Mouse (Mus musculus): ENCODE measurements around the gene Kcnk7. TPM values are rescaled to one million over a fixed set of nuclear protein-coding genes. Genes with fewer than 3 reads are reported as not detected.

The Kcnk7 gene
- polyA plus RNA-seq, 1 experiment from 2014 or later: 0.21 TPM

DNA sequence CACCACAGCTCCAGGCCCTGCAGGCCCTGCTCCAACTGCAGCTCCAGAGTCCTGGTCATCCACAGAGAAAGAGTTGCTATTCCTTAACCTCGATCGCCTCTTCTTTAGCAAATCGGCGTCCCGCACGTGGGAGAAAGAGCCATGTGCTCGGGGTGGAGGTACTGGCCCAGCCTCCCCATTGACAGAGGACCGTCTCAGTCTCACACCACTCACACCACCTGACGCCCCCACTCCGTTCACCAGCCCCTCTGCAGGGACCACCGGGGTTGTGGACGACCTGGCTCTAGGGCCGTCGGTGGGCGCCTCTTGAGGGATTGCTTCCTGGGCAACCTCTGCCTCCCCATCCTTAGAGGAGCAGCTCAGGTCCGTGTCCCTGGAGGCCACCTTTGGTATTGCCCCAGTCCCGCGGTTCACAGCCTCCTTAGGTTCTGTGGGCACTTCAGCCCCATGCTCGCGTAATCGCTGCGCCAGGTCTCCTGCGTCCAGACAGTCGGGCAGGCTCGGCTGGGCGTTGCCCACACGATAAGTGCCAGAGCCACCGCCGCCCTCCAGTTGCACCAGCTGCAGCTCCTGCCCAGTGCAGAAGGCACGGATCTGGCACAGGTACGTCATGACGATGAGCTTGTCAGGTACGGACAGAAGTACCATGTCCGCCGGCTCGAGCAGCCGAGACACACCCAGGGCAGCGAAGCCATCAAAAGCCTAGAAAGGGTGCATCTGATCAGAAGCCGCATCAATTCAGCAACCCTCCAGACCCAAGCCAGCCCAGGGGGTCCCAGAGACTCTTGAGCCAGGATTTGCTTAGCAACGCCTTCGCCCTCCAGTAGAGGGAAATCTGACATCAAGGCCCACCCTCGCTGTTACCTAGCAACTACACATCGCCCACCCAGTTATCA lies 11.9 kb downstream of the Kcnk7 start:
- Histone ChIP-seq H3K9ac (replicated peaks; ENCODE audit: low read length) (peak overlapping the region; percentile 51; the same call in 1 of the 2 replicates), H3K4me1 (ENCODE audit: control insufficient read depth, insufficient read depth, low read length) (peaks cover 15% of the 10 kb centered on the region), H3K4me3 (replicated peaks; ENCODE audit: low read depth, low read length) (peak overlapping the region; percentile 25), H3K36me3 (ENCODE audit: control insufficient read depth, insufficient read depth, low read length) (peaks cover 65% of the 10 kb centered on the region), H3K27ac (replicated peaks; ENCODE audit: low read depth, low read length) (peak overlapping the region; percentile 49; the same call in 1 of the 2 replicates), H3K9me3 (ENCODE audit: control insufficient read depth, low read length) (no peaks in the 10 kb centered on the region), H3K4me2 (ENCODE audit: low read length) (peak overlapping the region; percentile 52), H3K27me3 (ENCODE audit: control insufficient read depth, insufficient read depth, low read length) (no peaks in the 10 kb centered on the region)
- peak; percentile 72 for ATAC-seq (ENCODE audit: low FRiP score, low TSS enrichment)
- DNase-seq: peak; percentile 81
- WGBS: 13% methylated on average over 43 of the region's 43 CpGs

DNA sequence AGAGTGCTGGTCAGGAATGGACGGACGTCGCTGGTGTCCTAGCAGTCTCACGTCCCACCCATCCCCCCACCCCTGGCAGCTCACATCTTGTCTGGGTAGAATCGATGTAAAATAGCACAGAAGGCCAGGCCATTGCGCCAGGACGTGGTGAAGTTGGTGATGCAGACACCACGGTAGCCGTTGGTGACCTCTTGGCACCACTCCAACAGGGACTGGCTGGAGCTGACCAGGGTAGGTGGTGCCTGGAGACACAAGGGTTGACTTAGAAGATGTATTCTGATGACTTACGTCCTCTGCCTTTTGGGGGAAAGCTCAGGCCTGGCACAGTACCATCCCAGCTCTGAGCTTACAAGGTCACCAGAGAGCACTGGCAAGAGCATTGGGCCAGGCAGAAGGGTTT lies 12.8 kb downstream of the Kcnk7 start:
- Histone ChIP-seq H3K4me1 (ENCODE audit: control insufficient read depth, insufficient read depth, low read length) (peaks cover 15% of the 10 kb centered on the region), H3K27ac (replicated peaks; ENCODE audit: low read depth, low read length) (peak overlapping the region; percentile 45; the same call in 1 of the 2 replicates), H3K9ac (replicated peaks; ENCODE audit: low read length) (no peak overlapping the region; the same call in 1 of the 2 replicates), H3K27me3 (ENCODE audit: control insufficient read depth, insufficient read depth, low read length) (no peaks in the 10 kb centered on the region), H3K9me3 (ENCODE audit: control insufficient read depth, low read length) (no peaks in the 10 kb centered on the region), H3K36me3 (ENCODE audit: control insufficient read depth, insufficient read depth, low read length) (peaks cover 72% of the 10 kb centered on the region), H3K4me2 (ENCODE audit: low read length) (no peak overlapping the region; the same call in 1 of the 2 replicates), H3K4me3 (replicated peaks; ENCODE audit: low read depth, low read length) (no peak overlapping the region)
- peak; percentile 14 for DNase-seq
- 42% methylated on average over 10 of the region's 10 CpGs for WGBS
- ATAC-seq (ENCODE audit: low FRiP score, low TSS enrichment): no peak

DNA sequence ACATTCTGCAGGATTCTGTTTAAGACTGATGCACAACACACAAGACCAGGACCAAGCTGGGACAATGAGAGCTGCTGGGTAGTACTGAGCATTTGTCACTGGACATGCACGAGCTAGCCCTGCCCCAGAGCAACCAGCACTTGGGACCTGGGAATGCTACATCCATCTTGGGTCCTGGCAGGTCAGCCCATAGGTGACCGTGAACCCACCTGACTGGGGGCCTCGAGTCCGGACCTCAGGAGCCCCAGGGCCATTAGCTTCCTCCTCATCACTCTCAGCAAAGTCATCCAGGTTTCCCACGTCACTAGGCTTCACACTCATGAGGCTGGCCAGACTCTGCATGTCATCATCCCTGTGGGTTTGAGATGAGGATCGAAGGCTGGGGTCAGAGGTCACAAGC lies 17.1 kb downstream of the Kcnk7 start:
- Histone ChIP-seq H3K9ac (replicated peaks; ENCODE audit: low read length) (no peak overlapping the region), H3K9me3 (ENCODE audit: control insufficient read depth, low read length) (no peaks in the 10 kb centered on the region), H3K27ac (replicated peaks; ENCODE audit: low read depth, low read length) (no peak overlapping the region), H3K4me3 (replicated peaks; ENCODE audit: low read depth, low read length) (no peak overlapping the region), H3K36me3 (ENCODE audit: control insufficient read depth, insufficient read depth, low read length) (peaks cover 76% of the 10 kb centered on the region), H3K4me1 (ENCODE audit: control insufficient read depth, insufficient read depth, low read length) (peaks cover 23% of the 10 kb centered on the region), H3K27me3 (ENCODE audit: control insufficient read depth, insufficient read depth, low read length) (no peaks in the 10 kb centered on the region), H3K4me2 (ENCODE audit: low read length) (no peak overlapping the region)
- no peak for ATAC-seq (ENCODE audit: low FRiP score, low TSS enrichment)
- no peak for DNase-seq
- WGBS: 95% methylated on average over 6 of the region's 6 CpGs

DNA sequence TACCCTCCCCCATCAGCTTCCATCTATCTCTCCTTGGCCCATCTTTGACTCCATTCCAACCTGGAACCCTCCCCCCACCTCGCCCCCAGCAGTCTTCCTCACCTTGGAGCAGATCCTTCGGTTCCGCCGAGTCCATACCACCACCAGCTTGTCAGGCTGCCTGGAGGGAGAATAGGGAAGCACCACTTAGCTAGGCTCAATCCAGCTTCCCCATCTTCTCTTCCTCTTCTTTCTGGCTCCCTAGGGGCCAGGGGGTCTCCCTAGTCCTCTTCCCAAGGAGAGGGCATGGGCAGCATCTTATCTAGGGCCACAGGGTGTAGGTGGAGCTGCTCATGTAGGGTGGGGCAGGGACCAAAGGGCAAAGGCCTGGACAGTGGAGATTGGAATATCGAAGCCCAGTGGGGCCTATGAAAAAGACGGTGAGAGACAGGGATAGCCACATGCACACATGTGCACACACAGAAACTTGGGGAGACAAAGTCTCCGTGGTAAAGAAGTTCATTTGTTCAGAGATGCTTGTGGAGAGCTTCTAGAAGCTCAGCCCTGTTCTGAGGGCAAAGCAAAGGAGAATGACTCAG lies 18.8 kb downstream of the Kcnk7 start:
- 93% methylated on average over 7 of the region's 7 CpGs for WGBS
- DNase-seq: no peak
- H3K4me3 ChIP-seq (replicated peaks; ENCODE audit: low read depth, low read length): no peak overlapping the region
- H3K4me2 ChIP-seq (ENCODE audit: low read length): no peak overlapping the region
- no peak overlapping the region for H3K9ac ChIP-seq (replicated peaks; ENCODE audit: low read length)
- H3K36me3 ChIP-seq (ENCODE audit: control insufficient read depth, insufficient read depth, low read length): peaks cover 76% of the 10 kb centered on the region
- H3K4me1 ChIP-seq (ENCODE audit: control insufficient read depth, insufficient read depth, low read length): peaks cover 27% of the 10 kb centered on the region
- ATAC-seq (ENCODE audit: low FRiP score, low TSS enrichment): no peak
- no peaks in the 10 kb centered on the region for H3K27me3 ChIP-seq (ENCODE audit: control insufficient read depth, insufficient read depth, low read length)
- no peak overlapping the region for H3K27ac ChIP-seq (replicated peaks; ENCODE audit: low read depth, low read length)
- no peaks in the 10 kb centered on the region for H3K9me3 ChIP-seq (ENCODE audit: control insufficient read depth, low read length)

DNA sequence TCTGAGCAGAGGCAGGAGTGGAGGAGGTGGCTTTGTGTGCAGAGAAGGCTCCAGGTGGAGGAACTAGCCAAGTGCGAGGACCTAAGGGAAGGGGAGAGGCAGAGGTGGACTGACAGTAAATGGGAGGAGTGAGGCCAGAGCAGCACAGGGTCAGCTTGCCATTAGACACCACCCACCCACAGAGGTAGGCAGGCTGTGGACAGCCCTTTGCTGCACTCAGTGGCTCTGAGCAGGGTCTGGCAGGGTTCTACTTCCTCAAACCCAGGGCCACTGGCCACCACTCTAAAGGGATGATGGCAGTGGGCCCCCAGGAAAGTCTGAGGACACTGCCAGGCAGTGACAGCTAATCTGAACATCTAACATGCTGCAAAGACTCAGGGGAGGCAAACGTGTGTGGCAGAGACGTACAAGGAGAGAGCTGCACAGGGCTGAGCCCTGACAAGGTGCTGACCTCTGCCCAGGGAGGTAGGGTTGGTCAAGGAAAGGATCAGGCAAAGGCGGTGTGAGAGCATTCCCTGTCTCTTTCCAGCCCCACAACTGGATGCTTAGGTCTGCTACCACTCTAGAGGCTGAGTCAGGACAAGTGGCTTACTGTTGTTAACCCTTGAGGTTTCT lies 19.9 kb downstream of the Kcnk7 start:
- no peak overlapping the region for H3K9ac ChIP-seq (replicated peaks; ENCODE audit: low read length)
- H3K4me2 ChIP-seq (ENCODE audit: low read length): no peak overlapping the region
- H3K4me1 ChIP-seq (ENCODE audit: control insufficient read depth, insufficient read depth, low read length): peaks cover 34% of the 10 kb centered on the region
- 72% methylated on average over 4 of the region's 4 CpGs for WGBS
- H3K4me3 ChIP-seq (replicated peaks; ENCODE audit: low read depth, low read length): no peak overlapping the region
- H3K9me3 ChIP-seq (ENCODE audit: control insufficient read depth, low read length): no peaks in the 10 kb centered on the region
- no peaks in the 10 kb centered on the region for H3K27me3 ChIP-seq (ENCODE audit: control insufficient read depth, insufficient read depth, low read length)
- H3K27ac ChIP-seq (replicated peaks; ENCODE audit: low read depth, low read length): no peak overlapping the region
- ATAC-seq (ENCODE audit: low FRiP score, low TSS enrichment): no peak
- no peak for DNase-seq
- H3K36me3 ChIP-seq (ENCODE audit: control insufficient read depth, insufficient read depth, low read length): peaks cover 65% of the 10 kb centered on the region

DNA sequence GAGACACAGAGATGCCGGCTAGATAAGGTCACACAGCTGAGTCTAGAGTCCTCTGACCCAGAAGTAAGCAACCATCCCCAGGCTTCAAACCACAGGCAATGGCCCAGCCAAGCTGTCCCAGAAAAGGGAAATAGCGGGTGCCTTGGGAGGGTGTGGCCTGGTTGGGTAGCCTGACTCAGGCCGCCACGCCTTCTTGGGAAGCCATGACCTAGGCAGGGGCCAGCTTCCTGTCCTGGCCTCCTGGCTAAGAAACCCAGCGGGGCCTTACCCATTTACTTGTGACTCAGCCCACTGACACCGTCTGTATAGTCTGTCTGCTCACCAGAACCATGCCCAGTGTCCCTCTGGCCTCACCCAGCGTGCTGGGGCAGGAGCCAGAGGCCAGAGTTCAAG lies 20.4 kb downstream of the Kcnk7 start:
- Histone ChIP-seq H3K36me3 (ENCODE audit: control insufficient read depth, insufficient read depth, low read length) (peaks cover 60% of the 10 kb centered on the region), H3K9ac (replicated peaks; ENCODE audit: low read length) (no peak overlapping the region), H3K27ac (replicated peaks; ENCODE audit: low read depth, low read length) (no peak overlapping the region), H3K4me2 (ENCODE audit: low read length) (peak overlapping the region; percentile 100), H3K9me3 (ENCODE audit: control insufficient read depth, low read length) (no peaks in the 10 kb centered on the region), H3K4me1 (ENCODE audit: control insufficient read depth, insufficient read depth, low read length) (peaks cover 34% of the 10 kb centered on the region), H3K4me3 (replicated peaks; ENCODE audit: low read depth, low read length) (no peak overlapping the region; the same call in 1 of the 2 replicates), H3K27me3 (ENCODE audit: control insufficient read depth, insufficient read depth, low read length) (no peaks in the 10 kb centered on the region)
- DNase-seq: no peak
- WGBS: 85% methylated on average over 7 of the region's 7 CpGs
- no peak for ATAC-seq (ENCODE audit: low FRiP score, low TSS enrichment)

DNA sequence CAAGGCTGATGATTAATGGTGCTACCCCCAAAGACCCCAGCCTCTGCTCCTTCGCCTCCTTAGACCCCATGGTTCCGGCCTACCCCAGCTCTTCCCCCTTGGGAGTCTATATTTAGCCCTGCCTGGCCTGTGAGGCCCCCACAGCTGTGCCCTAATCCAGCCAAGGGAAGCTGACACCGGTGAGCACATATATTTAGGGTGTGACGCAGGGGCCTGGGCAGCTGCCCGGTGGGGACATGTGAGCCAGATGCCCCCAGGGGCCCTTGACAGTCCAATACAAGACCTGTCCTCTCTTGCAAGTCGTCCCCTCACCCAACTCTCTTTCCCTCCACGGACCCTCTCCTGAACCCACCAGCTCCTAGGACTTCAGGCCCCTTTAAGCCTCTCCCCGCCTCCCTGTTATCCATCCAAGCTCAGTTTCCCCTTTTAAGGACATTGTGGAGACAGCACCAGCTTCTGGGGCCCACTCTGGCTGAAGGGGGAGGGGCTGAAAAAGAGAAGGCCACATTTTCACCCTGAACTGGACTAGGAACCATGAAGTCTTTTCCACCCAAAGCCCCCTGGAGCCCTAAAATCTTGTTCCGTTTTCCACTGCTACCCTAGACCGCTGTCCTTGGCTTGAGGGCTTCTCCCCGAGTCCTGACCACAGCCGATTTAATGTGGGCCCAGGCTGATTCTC lies 21.0 kb downstream of the Kcnk7 start:
- Histone ChIP-seq H3K4me1 (ENCODE audit: control insufficient read depth, insufficient read depth, low read length) (peaks cover 40% of the 10 kb centered on the region), H3K36me3 (ENCODE audit: control insufficient read depth, insufficient read depth, low read length) (peaks cover 54% of the 10 kb centered on the region)
- no peak for ATAC-seq (ENCODE audit: low FRiP score, low TSS enrichment)

DNA sequence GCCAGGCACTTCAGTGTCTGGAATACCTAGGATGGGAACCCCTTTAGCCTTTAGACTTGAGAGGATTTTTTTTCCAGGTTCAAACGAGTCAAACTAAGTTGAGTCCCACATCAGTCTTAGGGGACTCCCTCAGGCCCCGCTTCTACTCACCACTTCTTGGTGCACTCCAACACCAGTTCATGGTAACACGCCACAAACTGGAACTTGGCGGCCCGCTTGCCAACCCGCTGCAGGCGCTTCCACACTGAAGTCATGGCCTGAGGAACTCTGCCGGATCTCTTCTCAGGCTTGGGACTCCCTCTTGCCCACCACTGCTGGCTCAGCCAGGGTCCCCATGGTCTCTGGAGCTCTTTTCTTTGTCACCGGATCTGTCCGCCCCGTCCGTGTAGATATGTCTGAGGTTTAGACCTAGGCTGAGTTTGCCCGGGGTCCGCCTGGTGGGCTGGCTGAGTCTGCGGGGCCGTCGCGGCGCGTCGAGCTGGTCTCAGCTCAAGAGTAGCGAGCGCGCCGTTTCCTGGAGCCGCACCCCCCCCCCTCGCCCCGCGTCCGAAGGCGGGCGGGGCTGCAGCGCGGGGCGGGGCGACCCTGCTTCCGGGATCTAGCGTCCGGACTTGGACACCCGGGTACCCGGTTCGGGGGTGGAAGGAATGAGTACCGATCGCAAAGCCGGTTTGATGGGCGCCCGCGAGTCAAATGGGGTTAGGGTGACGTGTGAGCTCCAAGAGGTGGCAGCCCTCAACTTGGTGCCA lies 21.8 kb downstream of the Kcnk7 start, which contains the start of gene Ehbp1l1:
TSS of gene Ehbp1l1 (minus strand) at position 551 of the 749 bp plus-strand sequence.
- Histone ChIP-seq H3K36me3 (ENCODE audit: control insufficient read depth, insufficient read depth, low read length) (peaks cover 46% of the 10 kb centered on the region), H3K9me3 (ENCODE audit: control insufficient read depth, low read length) (no peaks in the 10 kb centered on the region), H3K9ac (replicated peaks; ENCODE audit: low read length) (peak within 1 kb of the TSS; percentile 54), H3K4me2 (ENCODE audit: low read length) (peak within 1 kb of the TSS; percentile 100), H3K4me1 (ENCODE audit: control insufficient read depth, insufficient read depth, low read length) (peaks cover 48% of the 10 kb centered on the region), H3K27me3 (ENCODE audit: control insufficient read depth, insufficient read depth, low read length) (no peaks in the 10 kb centered on the region), H3K27ac (replicated peaks; ENCODE audit: low read depth, low read length) (no peak within 1 kb of the TSS), H3K4me3 (replicated peaks; ENCODE audit: low read depth, low read length) (peak within 1 kb of the TSS; percentile 99)
- ATAC-seq (ENCODE audit: low FRiP score, low TSS enrichment) (no peak), DNase-seq (peak; percentile 47)
- WGBS: 13% methylated on average over 49 of the region's 49 CpGs

More for the DNA sequence above, 21.0 kb downstream of the Kcnk7 start:
- Histone ChIP-seq H3K9ac (replicated peaks; ENCODE audit: low read length) (no peak overlapping the region; the same call in 1 of the 2 replicates), H3K27ac (replicated peaks; ENCODE audit: low read depth, low read length) (no peak overlapping the region; the same call in 1 of the 2 replicates), H3K9me3 (ENCODE audit: control insufficient read depth, low read length) (no peaks in the 10 kb centered on the region), H3K4me3 (replicated peaks; ENCODE audit: low read depth, low read length) (peak overlapping the region; percentile 99), H3K4me2 (ENCODE audit: low read length) (peak overlapping the region; percentile 100), H3K27me3 (ENCODE audit: control insufficient read depth, insufficient read depth, low read length) (no peaks in the 10 kb centered on the region)
- no peak for DNase-seq
- WGBS: 83% methylated on average over 12 of the region's 12 CpGs
